Mouse (Mus musculus) heart, postnatal 0 days (tissue): ENCODE measurements at regions not wholly inside any gene's neighbourhood (a gene's known extent, or its start where the extent isn't known, plus 50 kb on each side); places are given as distances from the start of the nearest gene placed in this dataset.

Experiments used
- CTCF ChIP-seq: IDR thresholded peaks from 2 replicates; pipeline ENCODE4 v1.5.1; 2016; ENCODE audit warnings: antibody characterized with exemption, control low read depth, low read depth
- EP300 ChIP-seq: IDR thresholded peaks from 2 replicates; pipeline ENCODE4 v1.6.1; 2016; ENCODE audit warnings: antibody characterized with exemption, low read depth

DNA sequence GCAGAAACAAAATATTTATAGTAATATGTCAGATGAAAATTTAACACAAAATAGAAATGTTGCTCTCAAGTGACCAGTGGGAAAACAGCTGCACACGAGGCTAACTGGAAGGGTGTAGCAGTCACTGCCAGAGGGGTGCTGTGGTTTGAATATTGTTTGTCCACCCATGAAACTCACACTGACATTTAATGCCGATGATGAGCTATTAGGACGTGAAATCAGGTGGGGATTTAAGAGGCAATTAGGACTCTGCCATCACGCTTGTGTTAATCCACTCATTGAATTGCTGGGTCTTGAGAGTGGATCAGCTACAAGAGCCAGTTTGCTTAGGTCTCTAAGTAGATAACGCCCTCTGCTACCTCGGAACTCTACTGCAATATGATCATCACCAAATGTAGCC is 114.3 kb upstream of the Slc1a3 start:
- TF ChIP-seq CTCF (no peak), EP300 (no peak)
